Mouse (Mus musculus) liver, embryonic 11.5 days (tissue): ENCODE data around the gene Sdhaf4. TPM values are rescaled to one million over a fixed set of nuclear protein-coding genes. Genes with fewer than 3 reads are reported as not detected.

Experiments
- polyA plus RNA-seq: library from polyadenylated mRNA; unstranded; fragments of >200 nt; fragmentation: Nextera tagmentation; extraction: Ambion mirVana; gene quantifications from 2 replicates; pipeline ENCODE4 v1.2.1, GENCODE M21; 2014

The Sdhaf4 gene
- polyA plus RNA-seq, 1 experiment from 2014 or later: 68.8 TPM

Other genes with a start within 250 kb of the Sdhaf4 start
- 0.23 and 0.55 TPM in 2 replicates for gene B3gat2, start 243.9 kb downstream of the Sdhaf4 start, polyA plus RNA-seq
- gene Smap1, start 83.3 kb downstream of the Sdhaf4 start, polyA plus RNA-seq: 46.7 and 48.4 TPM in 2 replicates
- gene Fam135a, start 94.7 kb upstream of the Sdhaf4 start, polyA plus RNA-seq: 13.1 and 16.0 TPM in 2 replicates
- 2.8 and 3.2 TPM in 2 replicates for gene Col9a1, start 172.0 kb upstream of the Sdhaf4 start, polyA plus RNA-seq